Mouse (Mus musculus) olfactory bulb, adult 2 months (tissue): Measurements from ENCODE around the gene Slc22a15. TPM values are rescaled to one million over a fixed set of nuclear protein-coding genes. Genes with fewer than 3 reads are reported as not detected.

Experiments
- H3K27ac ChIP-seq: fragments of 200-500 bp; 2 replicates; pipeline ENCODE4 v1.5.1; 2012; ENCODE audit warnings: low read depth, low read length; ENCODE audit not compliant: insufficient read depth
- H3K4me1 ChIP-seq: fragments of 200-500 bp; 2 replicates; pipeline ENCODE4 v1.6.1; 2012; ENCODE audit warnings: low read length; ENCODE audit not compliant: control insufficient read depth, insufficient read depth
- H3K4me3 ChIP-seq: fragments of 200-500 bp; 2 replicates; pipeline ENCODE4 v1.5.1; 2012; ENCODE audit warnings: mild to moderate bottlenecking, low read depth, low read length, moderate library complexity; ENCODE audit not compliant: insufficient read depth
- CTCF ChIP-seq: fragments of 200-500 bp; IDR thresholded peaks from 2 replicates; pipeline ENCODE4 v1.5.1; 2012; ENCODE audit warnings: low read depth, mild to moderate bottlenecking, low read length, moderate library complexity; ENCODE audit not compliant: insufficient read depth
- POLR2A ChIP-seq: fragments of 200-500 bp; IDR thresholded peaks from 2 replicates; pipeline ENCODE4 v1.6.1; 2012; ENCODE audit warnings: mild to moderate bottlenecking, low read depth, low read length, moderate library complexity; ENCODE audit not compliant: insufficient read depth
- WGBS: fragments of 180-500 bp; shearing (Covaris S2); methylation state at CpG from one replicate; pipeline ENCODE4 v1.1.7; 2018; 5-methylcytosine and 5-hydroxymethylcytosine counted together
- polyA plus RNA-seq: library from polyadenylated mRNA; stranded (reverse); fragments of >200 nt; gene quantifications from 2 replicates; pipeline ENCODE4 v1.2.4, GENCODE M21; 2012; ENCODE audit warnings: low replicate concordance; ENCODE audit not compliant: missing spikeins, insufficient read depth, insufficient read length

The Slc22a15 gene
- polyA plus RNA-seq, 1 experiment, result not detected

- no peak overlapping the region for H3K4me3 ChIP-seq
- H3K4me1 ChIP-seq, result no peaks in the 10 kb centered on the region
- TF ChIP-seq CTCF (no peak), POLR2A (no peak)
- 87% methylated on average over 6 of the region's 6 CpGs for WGBS
- no peak overlapping the region for H3K27ac ChIP-seq
Observed at GRCm38 (mm10) chr3:101851363-101851762, 72.9 kb downstream of the Slc22a15 start.

GRCm38 (mm10) chr3:101848816-101849215 lies 75.4 kb downstream of the Slc22a15 start, which contains the start of gene Mab21l3:
Gene Mab21l3, minus strand, starts transcription at chr3:101848959.
- TF ChIP-seq POLR2A (no peak), CTCF (no peak)
- 77% methylated on average over 5 of the region's 5 CpGs for WGBS
- no peak within 1 kb of the TSS for H3K27ac ChIP-seq
- H3K4me1 ChIP-seq, result no peaks in the 10 kb centered on the region
- H3K4me3 ChIP-seq, result no peak within 1 kb of the TSS

- 75% methylated on average over 4 of the region's 4 CpGs for WGBS
- TF ChIP-seq CTCF (no peak), POLR2A (no peak)
Observed at GRCm38 (mm10) chr3:101846096-101846495, 78.2 kb downstream of the Slc22a15 start.

GRCm38 (mm10) chr3:101842372-101843094 lies 81.7 kb downstream of the Slc22a15 start:
- TF ChIP-seq CTCF (no peak), POLR2A (no peak)
- no peak overlapping the region for H3K4me3 ChIP-seq
- H3K27ac ChIP-seq, result no peak overlapping the region
- no peaks in the 10 kb centered on the region for H3K4me1 ChIP-seq
- 82% methylated on average over 7 of the region's 7 CpGs for WGBS

More at GRCm38 (mm10) chr3:101846096-101846495, 78.2 kb downstream of the Slc22a15 start:
- H3K4me3 ChIP-seq, result no peak overlapping the region
- no peaks in the 10 kb centered on the region for H3K4me1 ChIP-seq
- no peak overlapping the region for H3K27ac ChIP-seq

DNA sequence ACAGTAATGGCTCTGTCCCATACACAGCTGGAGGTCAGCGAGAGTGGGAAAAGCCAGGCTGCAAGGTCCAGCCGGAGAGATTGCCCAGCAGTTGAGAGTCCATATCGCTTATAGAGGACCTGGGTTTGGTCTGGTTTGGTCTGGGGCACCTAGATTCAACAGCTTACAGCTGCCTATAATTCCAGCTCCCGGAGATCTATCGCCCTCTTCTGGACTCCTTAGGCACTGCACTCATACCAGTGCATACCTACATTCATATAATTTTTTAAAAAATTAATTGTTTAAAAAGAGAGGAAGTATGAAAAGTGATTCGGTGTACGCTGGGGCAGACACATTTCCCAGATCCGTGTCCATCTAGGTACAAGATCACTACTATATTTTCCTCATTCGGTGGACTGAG lies 84.9 kb downstream of the Slc22a15 start:
- no peak for TF ChIP-seq CTCF
- no peak for TF ChIP-seq POLR2A
- 93% methylated on average over 9 of the region's 9 CpGs for WGBS
- H3K4me3 ChIP-seq, result no peak overlapping the region
- H3K4me1 ChIP-seq, result peaks cover 5% of the 10 kb centered on the region; the same call in 1 of the 2 replicates
- H3K27ac ChIP-seq, result no peak overlapping the region

GRCm38 (mm10) chr3:101836971-101837370 lies 87.3 kb downstream of the Slc22a15 start:
- Histone ChIP-seq H3K4me1 (peaks cover 5% of the 10 kb centered on the region; the same call in 1 of the 2 replicates), H3K27ac (no peak overlapping the region), H3K4me3 (no peak overlapping the region)
- no peak for TF ChIP-seq CTCF
- no peak for TF ChIP-seq POLR2A
- WGBS, result 92% methylated on average over 3 of the region's 3 CpGs

DNA sequence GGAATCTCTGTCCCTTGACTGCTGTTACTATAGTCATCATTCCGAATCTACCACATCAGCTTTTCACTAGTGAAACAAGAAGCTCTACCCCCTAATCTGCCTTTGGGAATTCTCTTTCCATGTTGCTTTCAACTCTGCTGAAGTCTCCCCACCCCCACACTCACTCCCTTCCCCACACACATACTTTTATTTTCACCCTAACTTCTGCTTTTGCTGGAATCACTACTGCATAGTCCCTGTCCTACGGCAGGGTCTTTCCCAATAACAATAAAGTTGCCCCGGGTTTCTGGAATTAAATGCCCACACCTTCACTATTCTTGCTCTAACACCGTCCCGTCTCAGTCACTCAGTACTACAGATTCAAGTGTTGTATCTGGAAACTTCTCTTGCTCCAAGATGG lies 87.7 kb downstream of the Slc22a15 start:
- H3K27ac ChIP-seq, result no peak overlapping the region
- H3K4me1 ChIP-seq, result peaks cover 9% of the 10 kb centered on the region; the same call in 1 of the 2 replicates
- no peak for TF ChIP-seq CTCF
- no peak for TF ChIP-seq POLR2A
- 72% methylated on average over 5 of the region's 5 CpGs for WGBS
- no peak overlapping the region for H3K4me3 ChIP-seq

GRCm38 (mm10) chr3:101836045-101836444 lies 88.2 kb downstream of the Slc22a15 start:
- no peak overlapping the region for H3K4me3 ChIP-seq
- TF ChIP-seq POLR2A (no peak), CTCF (no peak)
- H3K4me1 ChIP-seq, result peaks cover 10% of the 10 kb centered on the region; the same call in 1 of the 2 replicates
- 12% methylated on average over 8 of the region's 8 CpGs for WGBS
- H3K27ac ChIP-seq, result no peak overlapping the region

- H3K27ac ChIP-seq, result no peak overlapping the region
Observed at GRCm38 (mm10) chr3:101831189-101831858, 92.9 kb downstream of the Slc22a15 start.

More at GRCm38 (mm10) chr3:101831189-101831858, 92.9 kb downstream of the Slc22a15 start:
- 62% methylated on average over 10 of the region's 10 CpGs for WGBS
- Histone ChIP-seq H3K4me1 (peaks cover 10% of the 10 kb centered on the region; the same call in 1 of the 2 replicates), H3K4me3 (no peak overlapping the region)
- TF ChIP-seq POLR2A (no peak), CTCF (no peak)
